Mouse (Mus musculus) kidney, adult 2 months (tissue): ENCODE data around the gene Galnt17. TPM values are rescaled to one million over a fixed set of nuclear protein-coding genes. Genes with fewer than 3 reads are reported as not detected.

ENCODE experiments used
- DNase-seq: peaks from one replicate; pipeline ENCODE4 v3.0.0; 2021
- H3K27ac ChIP-seq: fragments of 200-500 bp; 2 replicates; pipeline ENCODE4 v1.5.1; 2012; ENCODE audit warnings: low read depth, low read length, control low read depth, inconsistent platforms; ENCODE audit not compliant: insufficient read depth
- H3K27me3 ChIP-seq: fragments of 200-500 bp; replicated peaks from 2 replicates; pipeline ENCODE4 v1.6.1; 2012; ENCODE audit warnings: mild to moderate bottlenecking, moderate library complexity, low read length, inconsistent platforms; ENCODE audit not compliant: control insufficient read depth, insufficient read depth
- H3K36me3 ChIP-seq: fragments of 200-500 bp; 2 replicates; pipeline ENCODE4 v1.6.1; 2012; ENCODE audit warnings: mild to moderate bottlenecking, moderate library complexity, low read length, inconsistent platforms; ENCODE audit not compliant: control insufficient read depth, insufficient read depth
- H3K4me1 ChIP-seq: fragments of 200-500 bp; 2 replicates; pipeline ENCODE4 v1.6.1; 2011; ENCODE audit warnings: low read length; ENCODE audit not compliant: control insufficient read depth, insufficient read depth
- H3K4me3 ChIP-seq: fragments of 200-500 bp; 2 replicates; pipeline ENCODE4 v1.5.1; 2011; ENCODE audit warnings: mild to moderate bottlenecking, low read depth, low read length, control low read depth; ENCODE audit not compliant: insufficient read depth
- CTCF ChIP-seq: fragments of 200-500 bp; conservative IDR thresholded peaks from 2 replicates; pipeline ENCODE4 v1.5.1; 2011; ENCODE audit warnings: low read depth, mild to moderate bottlenecking, control low read depth, low read length, moderate library complexity, mixed read lengths; ENCODE audit not compliant: insufficient read depth, insufficient read length
- POLR2A ChIP-seq: fragments of 200-500 bp; IDR thresholded peaks from one replicate; pipeline ENCODE4 v1.6.1; 2011; ENCODE audit warnings: low read depth, low read length, control low read depth
- WGBS: fragments of 180-500 bp; shearing (Covaris S2); methylation state at CpG from one replicate; pipeline ENCODE4 v1.1.7; 2018; 5-methylcytosine and 5-hydroxymethylcytosine counted together
- polyA plus RNA-seq: library from polyadenylated mRNA; depleted of rRNA; stranded (reverse); fragments of >200 nt; gene quantifications from 2 replicates; pipeline ENCODE4 v1.2.3, GENCODE M21; 2012; rRNA removed

Gene Galnt17
- 0.50 and 0.64 TPM in 2 replicates for polyA plus RNA-seq

DNA sequence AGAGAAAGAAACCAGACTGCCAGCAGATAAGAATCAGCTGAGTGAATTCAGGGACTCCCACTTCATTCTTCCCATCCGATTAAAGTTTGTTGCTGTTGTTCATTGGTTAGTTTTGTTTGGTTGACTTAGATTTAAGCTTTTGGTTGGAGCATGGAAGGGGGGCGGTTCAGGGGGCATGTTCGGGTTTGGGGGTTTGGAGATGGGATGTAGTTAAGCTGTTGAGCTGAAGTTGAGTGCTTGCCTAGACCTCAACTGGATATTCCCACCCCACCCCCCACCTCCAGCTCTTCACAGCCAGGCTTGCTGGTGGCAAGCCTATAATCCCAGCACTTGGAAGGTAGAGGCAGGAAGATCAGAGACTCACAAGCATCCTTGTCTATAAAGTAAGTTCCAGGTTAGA lies at the start of gene Galnt17:
TSS of gene Galnt17 (minus strand) at position 101 of the 400 bp plus-strand sequence.
- no peak for DNase-seq
- H3K4me1 ChIP-seq, result no peaks in the 10 kb centered on the region
- no peaks in the 10 kb centered on the region for H3K27me3 ChIP-seq
- TF ChIP-seq CTCF, result no peak
- no peak for TF ChIP-seq POLR2A
- H3K36me3 ChIP-seq, result no peaks in the 10 kb centered on the region
- no peak within 1 kb of the TSS for H3K27ac ChIP-seq
- WGBS, result 67% methylated on average over 3 of the region's 3 CpGs
- H3K4me3 ChIP-seq, result peak within 1 kb of the TSS; percentile 47

DNA sequence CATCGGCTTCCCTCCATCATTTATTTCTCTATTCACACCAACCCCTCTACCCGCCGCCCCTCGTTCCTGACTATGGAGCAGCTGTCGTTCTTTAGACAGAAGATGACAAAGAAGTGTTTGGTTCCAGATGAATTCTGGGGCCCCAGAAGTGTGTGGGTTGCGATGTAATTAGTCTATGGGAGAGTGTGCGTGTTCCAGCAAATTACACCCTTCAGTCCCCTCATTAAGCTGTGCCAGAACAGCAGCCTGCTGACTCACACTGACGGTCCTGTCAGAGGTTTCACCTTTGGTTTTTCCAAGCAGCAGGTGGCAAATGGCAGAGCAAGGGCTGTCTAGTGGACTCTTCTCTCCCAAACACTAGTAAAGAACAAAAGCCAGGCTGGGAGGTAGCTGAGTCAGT lies 26.2 kb upstream of the Galnt17 start:
- Histone ChIP-seq H3K4me1 (no peaks in the 10 kb centered on the region), H3K27ac (no peak overlapping the region), H3K27me3 (no peaks in the 10 kb centered on the region), H3K36me3 (no peaks in the 10 kb centered on the region), H3K4me3 (no peak overlapping the region)
- TF ChIP-seq CTCF (no peak), POLR2A (no peak)
- 63% methylated on average over 8 of the region's 8 CpGs for WGBS
- no peak for DNase-seq

DNA sequence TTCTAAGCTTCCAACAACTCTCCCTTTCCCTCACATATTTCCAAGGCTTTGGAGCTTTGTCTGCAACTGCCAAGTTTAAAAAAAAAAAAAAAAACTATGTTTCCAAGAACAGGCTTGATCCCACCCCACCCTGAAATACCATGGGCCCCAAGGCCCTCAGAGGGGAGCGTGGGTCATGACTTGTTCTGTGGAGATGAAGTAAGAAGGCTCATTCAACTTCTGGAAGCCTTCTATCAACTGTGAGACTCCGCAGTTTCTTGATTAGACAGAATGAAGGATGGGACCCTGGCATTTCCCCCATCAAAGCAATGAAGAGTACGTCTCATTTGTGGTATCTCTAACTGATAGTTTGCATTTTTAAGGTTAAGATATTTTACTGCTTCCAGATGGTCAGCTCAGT lies 13.0 kb upstream of the Galnt17 start:
- no peak overlapping the region for H3K27ac ChIP-seq
- WGBS, result 64% methylated on average over 3 of the region's 3 CpGs
- DNase-seq, result no peak
- TF ChIP-seq CTCF (no peak), POLR2A (no peak)
- H3K4me1 ChIP-seq, result no peaks in the 10 kb centered on the region
- H3K27me3 ChIP-seq, result no peaks in the 10 kb centered on the region
- H3K36me3 ChIP-seq, result no peaks in the 10 kb centered on the region
- no peak overlapping the region for H3K4me3 ChIP-seq

DNA sequence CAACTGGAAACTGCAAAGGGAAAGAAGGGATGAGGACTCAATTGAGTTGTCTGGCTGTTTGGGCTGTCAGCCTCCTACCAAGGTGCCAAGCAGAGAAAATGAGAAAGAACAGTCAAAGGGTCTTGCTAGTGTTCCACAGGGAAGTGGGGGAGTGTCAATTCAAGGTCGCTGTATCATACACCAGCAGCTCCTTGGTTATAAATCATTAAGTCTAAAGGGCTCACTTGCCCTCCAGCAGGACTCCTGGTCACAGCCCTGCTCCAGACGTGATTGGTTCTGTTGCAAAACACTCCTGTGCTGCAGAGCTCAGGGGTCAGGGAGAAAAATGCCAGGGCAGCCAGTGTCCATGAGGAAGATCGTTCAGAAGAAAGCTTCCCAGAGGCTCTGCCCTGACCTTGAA lies 11.3 kb upstream of the Galnt17 start:
- DNase-seq, result no peak
- 20% methylated on average over 3 of the region's 3 CpGs for WGBS
- Histone ChIP-seq H3K4me1 (no peaks in the 10 kb centered on the region), H3K36me3 (no peaks in the 10 kb centered on the region), H3K4me3 (no peak overlapping the region), H3K27ac (no peak overlapping the region), H3K27me3 (no peaks in the 10 kb centered on the region)
- TF ChIP-seq CTCF (no peak), POLR2A (no peak)

DNA sequence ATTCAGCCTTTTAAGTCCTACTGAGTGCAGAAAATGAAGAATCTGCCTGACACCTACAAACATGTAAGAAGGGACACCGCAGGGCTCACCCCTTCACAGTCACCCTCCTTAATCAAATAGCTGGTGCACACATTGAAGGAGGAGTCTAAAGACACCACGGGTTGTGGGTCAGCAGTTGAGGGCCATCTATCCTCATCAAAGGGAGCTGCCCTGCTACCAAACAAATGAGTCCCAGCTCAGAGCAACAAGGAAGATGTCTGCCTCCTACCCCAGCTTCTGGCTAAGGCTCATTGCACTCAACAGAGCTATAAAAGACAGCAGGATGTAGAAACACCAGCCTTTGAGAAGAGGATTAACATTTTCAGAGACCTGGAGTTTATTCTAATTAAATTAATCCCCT lies 10.8 kb upstream of the Galnt17 start:
- TF ChIP-seq POLR2A, result no peak
- no peak for TF ChIP-seq CTCF
- Histone ChIP-seq H3K27ac (no peak overlapping the region), H3K4me1 (no peaks in the 10 kb centered on the region), H3K4me3 (no peak overlapping the region), H3K36me3 (no peaks in the 10 kb centered on the region), H3K27me3 (no peaks in the 10 kb centered on the region)
- 37% methylated on average over 2 of the region's 2 CpGs for WGBS
- no peak for DNase-seq

DNA sequence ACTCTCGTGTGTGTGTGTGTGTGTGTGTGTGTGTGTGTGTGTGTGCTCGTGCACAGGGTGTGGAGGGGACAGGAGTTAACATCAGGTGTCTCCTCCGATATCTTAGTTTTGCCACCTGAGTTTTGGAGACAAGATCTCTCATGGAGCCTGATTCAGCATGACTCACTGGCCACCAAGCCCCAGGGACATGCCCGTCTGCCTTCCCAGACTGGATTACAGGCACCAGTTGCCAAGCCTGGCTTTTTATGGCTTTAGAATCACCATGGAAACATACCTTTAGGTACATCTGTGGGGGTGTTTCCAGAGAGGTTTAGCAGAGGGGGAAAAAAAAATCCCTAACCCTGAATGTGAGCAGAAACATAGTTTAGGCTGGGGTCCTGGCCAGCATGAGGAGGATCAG lies 6.7 kb upstream of the Galnt17 start:
- TF ChIP-seq CTCF (no peak), POLR2A (no peak)
- DNase-seq, result no peak
- no peaks in the 10 kb centered on the region for H3K4me1 ChIP-seq
- 62% methylated on average over 4 of the region's 4 CpGs for WGBS
- no peak overlapping the region for H3K4me3 ChIP-seq
- no peaks in the 10 kb centered on the region for H3K27me3 ChIP-seq
- H3K27ac ChIP-seq, result no peak overlapping the region
- H3K36me3 ChIP-seq, result no peaks in the 10 kb centered on the region

DNA sequence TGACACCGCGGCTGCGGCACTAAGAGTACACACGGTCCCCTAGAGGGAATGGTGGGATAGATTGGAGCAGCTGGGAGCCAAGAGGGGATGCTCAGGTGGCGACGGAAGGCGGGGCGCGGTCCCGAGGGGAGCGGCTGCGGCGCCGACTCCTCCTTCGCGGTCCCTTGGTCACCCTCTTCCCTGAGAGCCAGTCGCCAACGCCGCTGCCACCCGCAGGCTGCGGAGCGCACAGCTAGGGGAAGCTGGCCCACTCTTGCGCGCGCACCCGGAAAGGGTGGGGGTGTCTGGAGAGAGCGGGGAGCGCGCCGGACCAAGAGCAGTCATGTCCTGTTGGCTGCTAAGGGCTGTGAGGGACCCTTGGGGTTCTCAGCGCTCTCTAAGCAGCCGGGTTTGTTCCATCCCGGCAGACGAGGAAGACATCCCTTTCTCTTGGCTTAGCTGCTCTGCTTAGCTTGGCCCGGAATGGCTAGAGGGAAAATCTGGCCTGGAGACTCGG lies 593 bp downstream of the Galnt17 start:
- no peaks in the 10 kb centered on the region for H3K36me3 ChIP-seq
- H3K4me1 ChIP-seq, result no peaks in the 10 kb centered on the region
- peak overlapping the region; percentile 47 for H3K4me3 ChIP-seq
- TF ChIP-seq POLR2A (no peak), CTCF (no peak)
- no peak overlapping the region for H3K27ac ChIP-seq
- under 1% methylated on average over 36 of the region's 36 CpGs for WGBS
- DNase-seq, result peak; percentile 14
- H3K27me3 ChIP-seq, result no peaks in the 10 kb centered on the region
